Mouse (Mus musculus) CH12.LX (cell line): Measurements from ENCODE around the gene Tnp2. TPM values are rescaled to one million over a fixed set of nuclear protein-coding genes. Genes with fewer than 3 reads are reported as not detected.

Experiments
- DNase-seq: peaks from one replicate; pipeline ENCODE4 v3.0.0-alpha.2; 2013; ENCODE audit errors: extremely low read depth
- H3K27ac ChIP-seq: 2 replicates; pipeline ENCODE4 v1.5.1; 2012; ENCODE audit warnings: low read depth, mild to moderate bottlenecking, control low read depth, moderate library complexity; ENCODE audit not compliant: insufficient read depth
- H3K27me3 ChIP-seq: replicated peaks from 2 replicates; pipeline ENCODE3; 2012; ENCODE audit warnings: inconsistent platforms
- H3K36me3 ChIP-seq, 2 experiments: replicated peaks in 1 of 2; 2 replicates each; pipeline versions ENCODE3 to v1.6.1; 2012; ENCODE audit warnings: inconsistent platforms in 1 of 2, low read length in 1 of 2, mild to moderate bottlenecking in 1 of 2, mixed read lengths in 1 of 2, moderate library complexity in 1 of 2; ENCODE audit not compliant: control insufficient read depth in 1 of 2, insufficient read depth in 1 of 2
- H3K4me1 ChIP-seq, 2 experiments: 2 replicates each; pipeline ENCODE4 v1.6.1; 2012; ENCODE audit warnings: inconsistent platforms in 1 of 2, moderate library complexity in 1 of 2; ENCODE audit not compliant: insufficient read depth in 2 of 2, control insufficient read depth in 1 of 2
- H3K4me2 ChIP-seq: 2 replicates; pipeline ENCODE4 v1.6.1; 2012; ENCODE audit warnings: low read depth, mild to moderate bottlenecking, control low read depth; ENCODE audit not compliant: poor library complexity, insufficient read depth, severe bottlenecking
- H3K4me3 ChIP-seq, 3 experiments: fragments of 150-350 bp in 1 of 3; sonication (generic) in 1 of 3; replicated peaks in 1 of 3; 2 replicates each; pipeline versions ENCODE3 to v1.5.1; 2011 to 2012; ENCODE audit warnings: low read depth in 2 of 3, low read length in 2 of 3, mild to moderate bottlenecking in 2 of 3, moderate library complexity in 2 of 3, control low read depth in 1 of 3, improper control_type of control experiment in 1 of 3, inconsistent platforms in 1 of 3, mixed read lengths in 1 of 3; ENCODE audit not compliant: poor library complexity in 1 of 3
- H3K79me2 ChIP-seq: replicated peaks from 2 replicates; pipeline ENCODE4 v1.6.1; 2012; ENCODE audit warnings: mild to moderate bottlenecking, moderate library complexity; ENCODE audit not compliant: control insufficient read depth, poor library complexity, insufficient read depth, severe bottlenecking; ENCODE audit errors: extremely low read depth
- H3K9ac ChIP-seq: 2 replicates; pipeline ENCODE4 v1.6.1; 2012; ENCODE audit warnings: low read depth, mild to moderate bottlenecking, control low read depth, moderate library complexity; ENCODE audit not compliant: insufficient read depth
- H3K9me3 ChIP-seq: replicated peaks from 2 replicates; pipeline ENCODE3; 2012; ENCODE audit warnings: low read length, inconsistent platforms, mixed read lengths
- BHLHE40 ChIP-seq: IDR thresholded peaks from 2 replicates; pipeline ENCODE4 v1.6.1; 2011; ENCODE audit warnings: mild to moderate bottlenecking, low read depth, low read length, improper control_type of control experiment
- CHD1 ChIP-seq: IDR thresholded peaks from 2 replicates; pipeline ENCODE4 v1.6.1; 2012; ENCODE audit warnings: low read depth, low read length, improper control_type of control experiment, inconsistent platforms
- CHD2 ChIP-seq: IDR thresholded peaks from 2 replicates; pipeline ENCODE4 v1.6.1; 2011; ENCODE audit warnings: low read length, improper control_type of control experiment
- CTCF ChIP-seq, 2 experiments: IDR thresholded peaks in 1 of 2; conservative IDR thresholded peaks in 1 of 2; 2 replicates each; pipeline ENCODE4 v1.5.1; 2011 to 2012; ENCODE audit warnings: low read depth in 2 of 2, low read length in 2 of 2, improper control_type of control experiment in 1 of 2, inconsistent platforms in 1 of 2, mild to moderate bottlenecking in 1 of 2, moderate library complexity in 1 of 2
- E2F4 ChIP-seq: IDR thresholded peaks from 2 replicates; pipeline ENCODE4 v1.6.1; 2011; ENCODE audit warnings: low read depth, low read length, improper control_type of control experiment; ENCODE audit not compliant: insufficient replicate concordance
- ELF1 ChIP-seq: IDR thresholded peaks from 2 replicates; pipeline ENCODE4 v1.6.1; 2014; ENCODE audit warnings: low read depth, mild to moderate bottlenecking, inconsistent platforms, low read length, improper control_type of control experiment
- EP300 ChIP-seq: IDR thresholded peaks from 2 replicates; pipeline ENCODE4 v1.6.1; 2011; ENCODE audit warnings: low read length, improper control_type of control experiment
- ETS1 ChIP-seq: conservative IDR thresholded peaks from 2 replicates; pipeline ENCODE4 v1.6.1; 2012; ENCODE audit warnings: low read depth, mild to moderate bottlenecking, inconsistent platforms, low read length, improper control_type of control experiment, moderate library complexity
- GABPA ChIP-seq: IDR thresholded peaks from 2 replicates; pipeline ENCODE4 v1.6.1; 2012; ENCODE audit warnings: low read depth, low read length, improper control_type of control experiment, inconsistent platforms; ENCODE audit not compliant: insufficient replicate concordance
- IRF4 ChIP-seq: IDR thresholded peaks from 2 replicates; pipeline ENCODE4 v1.6.1; 2014; ENCODE audit warnings: low read depth, mild to moderate bottlenecking, inconsistent platforms, low read length, improper control_type of control experiment
- JUN ChIP-seq: IDR thresholded peaks from 2 replicates; pipeline ENCODE4 v1.6.1; 2011; ENCODE audit warnings: low read depth, mild to moderate bottlenecking, low read length, improper control_type of control experiment, moderate library complexity; ENCODE audit not compliant: insufficient read depth
- JUND ChIP-seq: conservative IDR thresholded peaks from 2 replicates; pipeline ENCODE4 v1.6.1; 2011; ENCODE audit warnings: low read depth, low read length, improper control_type of control experiment
- KAT2A ChIP-seq: IDR thresholded peaks from 2 replicates; pipeline ENCODE4 v1.6.1; 2012; ENCODE audit warnings: low read length, improper control_type of control experiment, inconsistent platforms; ENCODE audit not compliant: insufficient replicate concordance
- MAFK ChIP-seq: IDR thresholded peaks from 2 replicates; pipeline ENCODE4 v1.6.1; 2011; ENCODE audit warnings: low read length, improper control_type of control experiment; ENCODE audit not compliant: insufficient replicate concordance
- MAX ChIP-seq: IDR thresholded peaks from 2 replicates; pipeline ENCODE4 v1.6.1; 2011; ENCODE audit warnings: low read length, improper control_type of control experiment
- MAZ ChIP-seq: IDR thresholded peaks from 2 replicates; pipeline ENCODE4 v1.6.1; 2012; ENCODE audit warnings: low read depth, mild to moderate bottlenecking, inconsistent platforms, low read length, improper control_type of control experiment, moderate library complexity
- MEF2A ChIP-seq: IDR thresholded peaks from 2 replicates; pipeline ENCODE4 v1.6.1; 2014; ENCODE audit warnings: low read depth, mild to moderate bottlenecking, inconsistent platforms, low read length, improper control_type of control experiment, borderline replicate concordance
- MXI1 ChIP-seq: IDR thresholded peaks from 2 replicates; pipeline ENCODE4 v1.6.1; 2011; ENCODE audit warnings: mild to moderate bottlenecking, low read depth, low read length, improper control_type of control experiment
- MYC ChIP-seq: IDR thresholded peaks from 2 replicates; pipeline ENCODE4 v1.6.1; 2011; ENCODE audit warnings: low read depth, mild to moderate bottlenecking, improper control_type of control experiment, low read length
- NELFE ChIP-seq: IDR thresholded peaks from 2 replicates; pipeline ENCODE4 v1.6.1; 2011; ENCODE audit warnings: low read depth, low read length, improper control_type of control experiment
- NRF1 ChIP-seq: IDR thresholded peaks from 2 replicates; pipeline ENCODE4 v1.6.1; 2014; ENCODE audit warnings: low read depth, mild to moderate bottlenecking, inconsistent platforms, low read length, improper control_type of control experiment, moderate library complexity
- PAX5 ChIP-seq: IDR thresholded peaks from 2 replicates; pipeline ENCODE4 v1.6.1; 2012; ENCODE audit warnings: low read length, inconsistent platforms, mixed read lengths
- POLR2A ChIP-seq: IDR thresholded peaks from 2 replicates; pipeline ENCODE4 v1.6.1; 2011; ENCODE audit warnings: low read depth, mild to moderate bottlenecking, improper control_type of control experiment, low read length
- POLR2AphosphoS2 ChIP-seq: IDR thresholded peaks from 2 replicates; pipeline ENCODE4 v1.6.1; 2011; ENCODE audit warnings: low read depth, low read length, improper control_type of control experiment
- RAD21 ChIP-seq: IDR thresholded peaks from 2 replicates; pipeline ENCODE4 v1.6.1; 2011; ENCODE audit warnings: low read depth, mild to moderate bottlenecking, low read length, improper control_type of control experiment, moderate library complexity
- RCOR1 ChIP-seq: conservative IDR thresholded peaks from 2 replicates; pipeline ENCODE4 v1.6.1; 2012; ENCODE audit warnings: low read depth, mild to moderate bottlenecking, inconsistent platforms, low read length, improper control_type of control experiment
- SIN3A ChIP-seq: IDR thresholded peaks from 2 replicates; pipeline ENCODE4 v1.6.1; 2012; ENCODE audit warnings: low read length, improper control_type of control experiment, inconsistent platforms
- SMC3 ChIP-seq: IDR thresholded peaks from 2 replicates; pipeline ENCODE4 v1.6.1; 2011; ENCODE audit warnings: low read depth, low read length, improper control_type of control experiment
- TBP ChIP-seq: conservative IDR thresholded peaks from 2 replicates; pipeline ENCODE4 v1.6.1; 2011; ENCODE audit warnings: low read depth, low read length, improper control_type of control experiment
- TCF12 ChIP-seq: IDR thresholded peaks from 2 replicates; pipeline ENCODE4 v1.6.1; 2014; ENCODE audit warnings: low read depth, mild to moderate bottlenecking, inconsistent platforms, low read length, improper control_type of control experiment
- UBTF ChIP-seq: IDR thresholded peaks from 2 replicates; pipeline ENCODE4 v1.6.1; 2012; ENCODE audit warnings: low read depth, mild to moderate bottlenecking, inconsistent platforms, low read length, improper control_type of control experiment, moderate library complexity
- USF1 ChIP-seq: IDR thresholded peaks from 2 replicates; pipeline ENCODE4 v1.6.1; 2014; ENCODE audit warnings: low read depth, mild to moderate bottlenecking, inconsistent platforms, low read length, improper control_type of control experiment
- USF2 ChIP-seq: conservative IDR thresholded peaks from 2 replicates; pipeline ENCODE4 v1.6.1; 2011; ENCODE audit warnings: low read depth, low read length, improper control_type of control experiment
- ZC3H11A ChIP-seq: IDR thresholded peaks from 2 replicates; pipeline ENCODE4 v1.6.1; 2012; ENCODE audit warnings: low read depth, mild to moderate bottlenecking, inconsistent platforms, low read length, improper control_type of control experiment
- ZKSCAN1 ChIP-seq: IDR thresholded peaks from 2 replicates; pipeline ENCODE4 v1.6.1; 2012; ENCODE audit warnings: low read depth, inconsistent platforms, low read length, improper control_type of control experiment, borderline replicate concordance
- ZMIZ1 ChIP-seq: IDR thresholded peaks from 2 replicates; pipeline ENCODE4 v1.6.1; 2012; ENCODE audit warnings: low read depth, mild to moderate bottlenecking, inconsistent platforms, low read length, improper control_type of control experiment
- ZNF384 ChIP-seq: IDR thresholded peaks from 2 replicates; pipeline ENCODE4 v1.6.1; 2012; ENCODE audit warnings: low read depth, low read length, improper control_type of control experiment, inconsistent platforms
- dilution Hi-C: fragments of 300-500 bp; cut with MboI; formaldehyde crosslinking; loops from 2 replicates; pipeline ENCODE4 v1.14.3; 2020; ENCODE audit warnings: low sequenced_read_pairs; ENCODE audit not compliant: extremely low pct_unique_long_range_greater_than_20kb, extremely low pct_ligation_motif_present
- in situ Hi-C: fragments of 300-500 bp; cut with MboI; formaldehyde crosslinking; loops from 3 replicates; pipeline ENCODE4 v1.14.3; 2019; ENCODE audit warnings: low sequenced_read_pairs, low pct_ligation_motif_present, low pct_unique_long_range_greater_than_20kb, mixed read lengths
- polyA plus RNA-seq: library from polyadenylated mRNA; unstranded; fragments of >175 nt; gene quantifications from 2 replicates; pipeline ENCODE4 v1.2.1, GENCODE M21; 2012; ENCODE audit warnings: low read depth; ENCODE audit not compliant: insufficient read length
- total RNA-seq, 2 experiments: library from RNA; depleted of rRNA; stranded (reverse); fragments of 300-350 nt in 1 of 2; fragments of >200 nt in 1 of 2; gene quantifications; 2 replicates each; pipeline ENCODE4 v1.2.3; 2012 to 2014

Tnp2 gene
- total and polyA plus RNA-seq, 3 experiments = 0.25 to 0.43 TPM; not detected in 1

GRCm38 (mm10) chr16:10782377-10783151 is 5.9 kb downstream of the Tnp2 start:
- in situ Hi-C loops = loop anchor here (5.0 kb wide), 1 partner anchor 35 kb away; no protein-coding TSS in a partner anchor
- peak; percentile 83 for DNase-seq
- Histone ChIP-seq H3K27me3 (no peaks in the 10 kb centered on the region), H3K36me3 (peaks cover 0 to 26% of the 10 kb centered on the region in 2 experiments), H3K4me1 (peaks cover 27 to 60% of the 10 kb centered on the region in 2 experiments), H3K4me2 (peak overlapping the region; percentile 52), H3K27ac (peak overlapping the region; percentile 97), H3K79me2 (peaks cover 16% of the 10 kb centered on the region), H3K4me3 (peak overlapping the region; percentile 84 to 99 (median 96)), H3K9ac (peak overlapping the region; percentile 89), H3K9me3 (no peaks in the 10 kb centered on the region)
- dilution Hi-C loops = no loop called here
- TF ChIP-seq MXI1 (no peak; the same call in 1 of the 2 replicates), NELFE (peak; percentile 33; the same call in 1 of the 2 replicates), IRF4 (peak; percentile 44), SIN3A (peak; percentile 7; the same call in 1 of the 2 replicates), ZNF384 (no peak), RAD21 (no peak), POLR2A (no peak; the same call in 1 of the 2 replicates), TCF12 (peak; percentile 89), KAT2A (0 out of 2 replicates have a peak, but pooled peaks have one; percentile 61), USF1 (no peak), ELF1 (peak; percentile 25; the same call in 1 of the 2 replicates), MAFK (no peak), PAX5 (no peak), E2F4 (no peak), EP300 (0 out of 2 replicates have a peak, but pooled peaks have one; percentile 36), CTCF (conservative IDR thresholded peaks at IDR 0.05 in 1 of 2, IDR thresholded peaks at IDR 0.05 in 1 of 2; ENCODE audit: low read depth in 2 of 2, low read length in 2 of 2) (no peak), TBP (peak; percentile 54; the same call in 1 of the 2 replicates), UBTF (peak; percentile 69; the same call in 1 of the 2 replicates), USF2 (no peak), ZKSCAN1 (no peak), JUN (no peak), BHLHE40 (no peak; the same call in 1 of the 2 replicates), ZMIZ1 (peak; percentile 79), SMC3 (peak; percentile 31; the same call in 1 of the 2 replicates), CHD1 (no peak), ETS1 (no peak), NRF1 (0 out of 2 replicates have a peak, but pooled peaks have one; percentile 9), MEF2A (no peak; the same call in none of the 2 replicates), CHD2 (0 out of 2 replicates have a peak, but pooled peaks have one; percentile 31), ZC3H11A (no peak), MAX (no peak; the same call in 1 of the 2 replicates), RCOR1 (no peak; the same call in 1 of the 2 replicates), JUND (no peak), MYC (no peak; the same call in 1 of the 2 replicates), POLR2AphosphoS2 (peak; percentile 81; the same call in 1 of the 2 replicates), GABPA (no peak), MAZ (no peak; the same call in 1 of the 2 replicates)
